Mouse (Mus musculus) spleen, adult 18-20 months (tissue): Measurements from ENCODE around the gene Inhbc.

ENCODE experiments used
- DNase-seq, 2 experiments: peaks; one replicate each; pipeline ENCODE4 v3.0.0; 2022; ENCODE audit warnings: mixed read lengths in 2 of 2

The Inhbc gene

DNA sequence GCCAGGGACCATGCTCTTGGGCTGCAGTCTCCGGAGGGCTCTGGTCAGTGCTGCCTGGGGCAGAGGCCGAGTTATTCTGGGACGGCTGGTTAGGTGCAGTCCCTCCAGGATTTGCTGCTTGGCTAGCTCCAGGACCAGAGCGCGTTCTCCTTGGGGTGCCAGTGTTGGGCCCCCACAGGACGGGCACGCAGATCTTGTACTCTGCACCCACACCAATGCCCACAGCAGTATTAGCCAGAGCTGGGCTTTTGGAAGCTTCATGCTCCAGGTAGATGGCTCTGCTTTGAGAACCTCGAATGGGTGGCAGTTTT is 19.0 kb downstream of the Inhbc start:
- no peak for DNase-seq

DNA sequence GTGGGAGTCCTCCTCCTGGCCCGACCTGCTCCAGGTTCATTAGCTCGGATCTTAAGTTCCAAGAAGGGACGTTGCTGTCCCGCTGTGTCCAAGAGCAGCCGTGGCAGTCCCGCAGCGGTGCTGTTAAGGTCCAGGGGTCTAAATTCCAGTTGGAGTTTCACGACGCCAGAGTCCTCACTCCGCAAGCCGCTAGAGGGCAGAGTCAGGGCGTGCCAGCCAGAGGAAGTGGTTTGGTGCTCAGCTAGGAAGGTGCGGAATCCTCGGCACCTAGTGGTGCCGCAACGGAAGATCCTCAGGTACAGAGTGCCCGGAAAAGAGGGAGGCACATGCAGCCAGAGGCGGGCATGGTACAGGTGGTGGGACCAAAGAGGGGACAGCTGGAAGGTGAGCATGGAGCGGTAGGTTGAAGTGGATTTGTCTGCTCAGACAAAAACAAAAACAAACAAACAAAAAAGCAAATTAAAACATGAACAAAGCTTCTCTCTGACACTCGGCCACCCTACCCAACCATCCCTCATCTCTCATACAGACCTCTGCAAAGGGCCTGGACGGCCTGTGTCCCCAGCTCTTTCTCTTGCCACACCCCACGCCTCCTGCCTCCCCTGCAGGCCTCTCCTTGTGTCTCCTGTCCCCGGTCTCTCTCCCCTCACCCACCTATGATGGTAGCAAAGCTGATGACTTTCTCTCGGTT is 19.5 kb downstream of the Inhbc start:
- peak in 1 of 2 experiments; percentile 65 for DNase-seq

- no peak for DNase-seq
These were observed 20.4 kb downstream of the Inhbc start for GRCm38 (mm10) chr10:127349810-127350209.

DNA sequence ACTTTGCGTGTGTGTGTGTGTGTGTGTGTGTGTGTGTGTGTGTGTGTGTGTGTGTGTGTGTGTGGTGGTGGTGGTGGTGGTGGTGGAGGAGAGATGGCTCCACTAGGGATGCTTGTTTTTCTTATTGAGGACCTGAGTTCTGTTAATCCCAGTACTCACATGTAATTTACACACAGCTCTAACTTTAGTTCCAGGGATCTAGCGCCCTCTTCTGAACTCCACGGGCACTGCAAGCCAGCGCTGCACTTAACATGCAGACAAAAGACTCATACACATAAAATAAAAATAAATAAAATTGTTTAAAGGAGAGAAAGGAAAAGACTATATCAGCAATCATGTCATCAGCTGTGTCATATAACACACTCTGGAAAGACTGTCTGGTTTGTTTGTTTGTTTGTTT is 21.3 kb downstream of the Inhbc start:
- DNase-seq, result no peak

DNA sequence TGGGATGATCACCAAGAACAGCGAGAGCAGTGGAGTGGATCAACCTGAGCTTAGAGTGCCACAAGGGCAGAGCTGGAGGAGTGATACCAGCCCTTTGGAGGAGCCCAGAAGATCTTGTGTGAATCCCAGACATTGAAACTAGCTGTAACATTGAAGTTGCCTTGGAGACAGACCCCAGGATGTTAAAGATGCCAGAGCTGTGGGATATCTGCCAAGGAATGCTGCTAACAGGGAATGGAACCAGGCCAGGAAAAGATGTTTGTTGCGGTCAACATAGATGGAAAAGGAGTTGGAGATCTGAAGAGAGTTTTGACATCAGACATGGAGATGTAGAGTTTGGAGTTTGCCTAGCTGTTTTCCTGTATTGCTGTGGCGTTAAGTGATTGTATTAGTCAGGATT is 24.1 kb downstream of the Inhbc start:
- no peak for DNase-seq

GRCm38 (mm10) chr10:127343029-127343428 is 27.2 kb downstream of the Inhbc start:
- no peak for DNase-seq

- DNase-seq, result peak; percentile 56 to 77
These were observed 28.2 kb downstream of the Inhbc start, which contains the start of gene Gli1 for GRCm38 (mm10) chr10:127341891-127342639. Gene Gli1 (minus strand): TSS chr10:127341974.

- DNase-seq, result no peak
These were observed 28.9 kb downstream of the Inhbc start for GRCm38 (mm10) chr10:127341360-127341690.

DNA sequence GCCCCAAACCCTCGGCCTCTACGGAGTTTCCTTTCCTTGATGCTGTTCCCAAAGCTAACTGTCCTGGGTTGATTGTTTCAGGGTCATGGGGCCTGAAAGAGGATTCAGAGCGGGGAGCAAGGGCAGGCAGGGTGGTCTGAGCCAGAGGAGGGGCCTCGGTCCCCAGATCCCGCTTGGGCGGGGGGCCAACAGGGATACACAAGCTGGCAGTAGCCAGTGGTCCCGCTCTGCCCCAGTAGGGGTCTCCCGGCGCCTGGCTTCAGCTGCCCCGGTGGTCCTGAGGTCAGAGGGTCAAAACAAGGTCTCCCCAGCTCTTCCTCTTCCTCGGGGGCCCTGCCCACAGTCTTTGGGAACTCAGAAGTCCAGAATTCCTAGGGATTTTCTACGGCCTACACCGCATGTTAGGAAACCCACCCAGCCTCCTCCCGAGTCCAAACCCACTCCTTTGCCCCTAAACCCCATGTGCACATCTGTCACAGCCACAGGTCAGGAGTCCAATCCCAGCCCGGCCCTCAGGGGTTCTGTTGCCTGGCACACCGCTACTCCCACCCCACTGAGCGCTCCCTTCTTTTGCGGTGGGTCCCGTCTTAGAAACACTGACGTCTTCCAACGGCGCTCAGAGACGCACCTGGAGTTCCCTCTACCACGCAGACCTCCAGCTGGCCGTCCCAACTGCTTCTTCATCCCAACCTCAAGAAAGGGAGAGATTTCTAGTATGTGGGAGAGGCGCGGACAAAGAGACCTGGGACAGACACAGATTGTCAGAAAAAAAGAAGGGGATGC is 29.5 kb downstream of the Inhbc start:
- no peak for DNase-seq

DNA sequence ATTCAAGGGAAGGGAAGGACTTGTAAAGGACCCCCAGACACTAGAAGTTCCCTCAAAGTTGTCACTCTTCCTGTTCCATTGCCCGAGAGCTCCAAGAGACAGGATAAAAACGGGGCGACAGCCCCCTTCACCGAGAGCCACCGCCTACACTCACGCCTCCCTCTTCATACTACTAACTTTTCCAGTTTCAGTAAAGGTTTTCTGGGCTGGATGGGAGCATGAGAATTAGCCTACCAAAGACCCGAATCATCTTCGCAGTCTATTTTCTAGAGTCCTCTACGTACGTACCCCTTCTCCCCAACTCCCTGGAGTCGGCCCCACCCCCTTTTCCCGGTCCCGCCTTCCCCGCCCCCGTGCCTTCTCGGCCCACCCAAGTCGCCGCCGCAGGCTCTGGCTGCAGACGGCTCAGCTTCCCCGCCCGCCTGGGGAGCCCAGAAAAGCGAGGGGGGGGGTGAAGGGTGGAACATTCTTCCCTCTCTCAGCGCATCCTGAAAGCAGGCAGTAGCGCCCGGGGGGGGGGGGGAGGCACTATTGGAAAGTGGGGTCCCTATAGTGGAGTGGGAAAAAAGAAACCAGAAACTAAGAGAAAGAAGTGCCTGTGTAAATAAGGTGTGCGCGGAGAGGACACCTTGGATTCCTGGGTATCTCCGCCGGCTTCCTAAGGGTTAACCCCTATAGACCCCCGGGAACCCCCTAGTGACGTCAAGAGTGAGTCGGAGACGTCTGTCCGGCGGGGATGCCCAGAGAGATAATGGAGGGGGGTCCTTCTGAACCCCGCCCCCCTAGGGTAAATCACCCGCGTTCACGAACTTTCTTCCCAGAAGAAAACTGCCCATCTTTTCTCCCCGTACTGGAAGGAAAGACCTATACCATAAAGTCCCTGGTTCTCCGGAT is 30.3 kb downstream of the Inhbc start:
- no peak for DNase-seq

GRCm38 (mm10) chr10:127338930-127339682 is 31.1 kb downstream of the Inhbc start:
- DNase-seq, result peak; percentile 51 to 78

GRCm38 (mm10) chr10:127337536-127338099 is 32.6 kb downstream of the Inhbc start:
- no peak for DNase-seq

DNA sequence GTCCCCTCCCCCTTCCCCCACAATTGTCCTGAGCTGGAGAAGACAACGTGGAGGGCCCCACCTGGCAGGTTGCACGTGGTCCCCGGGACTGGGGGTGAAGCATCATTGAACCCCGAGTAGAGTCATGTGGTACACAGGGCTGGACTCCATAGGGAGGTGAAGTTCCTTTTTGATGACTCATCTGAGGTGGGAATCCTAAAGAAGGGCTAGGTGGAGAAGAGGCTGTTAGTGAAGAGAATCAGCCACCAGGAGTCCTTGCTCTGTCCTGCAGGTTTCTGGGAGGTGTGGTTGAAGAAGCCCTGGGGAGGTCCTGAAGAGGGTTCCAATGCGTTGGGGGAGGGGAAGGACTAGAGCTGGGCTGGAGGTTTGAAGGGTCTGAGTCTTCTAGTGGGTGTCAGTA is 33.3 kb downstream of the Inhbc start:
- no peak for DNase-seq

DNA sequence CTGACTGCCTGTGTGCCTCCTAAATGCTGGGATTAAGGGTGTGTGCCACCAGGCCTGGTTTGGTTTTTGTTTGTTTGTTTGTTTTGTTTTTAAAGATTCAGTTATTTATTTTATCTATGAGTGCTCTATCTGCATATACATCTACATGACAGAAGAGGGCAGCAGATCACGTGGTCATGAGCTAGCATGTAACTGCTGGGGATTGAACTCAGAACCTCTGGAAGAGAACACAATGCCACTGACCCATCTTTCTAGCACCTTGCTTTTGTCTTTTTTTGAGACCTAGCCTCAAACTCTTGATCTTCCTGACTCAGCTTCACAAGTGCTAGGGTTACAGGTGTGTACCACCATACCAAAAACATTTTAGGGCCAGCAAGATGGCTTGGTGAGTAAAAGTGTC is 35.0 kb downstream of the Inhbc start:
- no peak for DNase-seq

DNA sequence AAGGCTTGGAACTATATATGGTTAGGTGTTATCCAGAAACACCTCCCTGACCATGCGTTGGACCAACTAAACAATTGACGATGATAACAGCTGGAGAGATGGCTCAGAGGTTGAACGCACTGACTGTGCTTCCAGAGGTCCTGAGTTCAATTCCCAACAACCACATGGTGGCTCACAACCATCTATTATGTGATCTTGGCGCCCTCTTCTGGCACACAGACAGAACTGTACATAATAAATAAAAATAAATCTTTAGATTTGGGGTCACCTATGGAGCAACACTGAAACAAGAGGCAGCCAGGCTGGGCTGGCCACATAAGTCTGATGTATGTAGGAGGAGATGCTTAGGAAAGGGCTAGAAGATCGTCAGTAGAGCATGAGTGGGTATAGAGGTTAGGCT is 37.1 kb downstream of the Inhbc start:
- no peak for DNase-seq

GRCm38 (mm10) chr10:127332211-127332874 is 37.9 kb downstream of the Inhbc start:
- DNase-seq, result no peak

DNA sequence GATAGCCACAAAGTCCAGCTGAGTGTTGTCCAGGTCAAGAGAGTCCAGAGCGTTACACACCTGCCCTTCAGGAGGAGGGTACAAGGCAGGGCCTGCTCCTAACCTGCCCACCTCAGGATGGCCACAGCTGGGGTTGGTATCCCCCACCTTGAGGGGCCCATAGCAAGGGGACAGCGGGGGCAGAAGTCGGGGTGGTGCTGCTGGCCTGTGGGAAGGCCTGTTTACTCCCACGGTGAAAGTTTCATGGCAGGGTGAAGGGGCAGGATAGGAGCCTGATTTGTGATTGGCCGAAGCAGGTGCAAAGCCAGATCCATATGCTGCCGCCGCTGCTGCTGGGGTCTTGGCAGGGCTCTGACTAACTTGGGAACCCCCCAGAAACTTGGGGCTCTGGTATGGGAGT is 40.0 kb downstream of the Inhbc start:
- no peak for DNase-seq

GRCm38 (mm10) chr10:127327461-127328145 is 42.6 kb downstream of the Inhbc start:
- DNase-seq, result no peak

- no peak for DNase-seq
These were observed 43.4 kb downstream of the Inhbc start for GRCm38 (mm10) chr10:127326828-127327227.

- peak in 1 of 2 experiments; percentile 38 for DNase-seq
These were observed 44.0 kb downstream of the Inhbc start for GRCm38 (mm10) chr10:127326017-127326801.
